Mouse (Mus musculus): ENCODE data around the gene Snx33.

- TF ChIP-seq CTCF (IDR thresholded peaks at IDR 0.05; ENCODE audit: control insufficient read depth, insufficient read depth, low read length) (no peak), POLR2A (IDR thresholded peaks at IDR 0.05; ENCODE audit: borderline replicate concordance, control insufficient read depth, low read depth, low read length) (no peak)
These were observed 42.0 kb upstream of the Snx33 start for GRCm38 (mm10) chr9:56970158-56970557.

Measured in bone marrow, adult 2 months (tissue).